Mouse (Mus musculus): ENCODE results near the gene Cnih3. TPM values are rescaled to one million over a fixed set of nuclear protein-coding genes. Genes with fewer than 3 reads are reported as not detected.

Cnih3 gene
- not detected in 2 replicates for total RNA-seq (2014; fragmentation: Nextera tagmentation)
- total RNA-seq (2017) = 0.11 TPM in 1 of 2 replicates, not detected in the other
- not detected in 2 replicates for polyA plus RNA-seq (2012)

GRCm38 (mm10) chr1:181352367-181353199, at the start of gene Cnih3:
Cnih3 (plus strand) TSS chr1:181352628.
- no peak within 1 kb of the TSS for H3K4me3 ChIP-seq (ENCODE audit: low read depth, low read length)
- peaks cover 8% of the 10 kb centered on the region for H3K4me1 ChIP-seq (ENCODE audit: insufficient read depth, low read depth, low read length)
- H3K9me3 ChIP-seq (replicated peaks) = no peaks in the 10 kb centered on the region
- peaks cover 60% of the 10 kb centered on the region for H3K27me3 ChIP-seq (ENCODE audit: insufficient read depth, low read length)
- no peak for TF ChIP-seq TAL1 (conservative IDR thresholded peaks at IDR 0.05; ENCODE audit: low read depth, low read length)
- no peak for TF ChIP-seq POLR2AphosphoS5 (IDR thresholded peaks at IDR 0.05; ENCODE audit: insufficient replicate concordance, low read depth, low read length)
- TF ChIP-seq GATA2 (IDR thresholded peaks at IDR 0.05; ENCODE audit: borderline replicate concordance, low read depth, low read length) = no peak
- no peak for TF ChIP-seq GATA1 (IDR thresholded peaks at IDR 0.05; ENCODE audit: borderline replicate concordance, low read length)
- TF ChIP-seq CTCF (IDR thresholded peaks at IDR 0.05; ENCODE audit: low read depth, low read length) = no peak
- no peak for DNase-seq (ENCODE audit: low spot score)
- H3K36me3 ChIP-seq (replicated peaks) = no peaks in the 10 kb centered on the region
- ATAC-seq (ENCODE audit: extremely low read depth, insufficient number of reproducible peaks, low FRiP score, poor library complexity, severe bottlenecking) = no peak

GRCm38 (mm10) chr1:181307981-181308380, 44.4 kb upstream of the Cnih3 start:
- no peaks in the 10 kb centered on the region for H3K36me3 ChIP-seq (replicated peaks)
- H3K27me3 ChIP-seq (ENCODE audit: insufficient read depth, low read length) = peaks cover 21% of the 10 kb centered on the region
- peaks cover 10% of the 10 kb centered on the region for H3K9me3 ChIP-seq (replicated peaks)
- ATAC-seq (ENCODE audit: extremely low read depth, insufficient number of reproducible peaks, low FRiP score, poor library complexity, severe bottlenecking) (no peak), DNase-seq (ENCODE audit: low spot score) (no peak)
- no peak overlapping the region for H3K4me3 ChIP-seq (ENCODE audit: low read depth, low read length)
- H3K4me1 ChIP-seq (ENCODE audit: insufficient read depth, low read depth, low read length) = peaks cover 26% of the 10 kb centered on the region
- TF ChIP-seq POLR2AphosphoS5 (IDR thresholded peaks at IDR 0.05; ENCODE audit: insufficient replicate concordance, low read depth, low read length) (no peak), GATA1 (IDR thresholded peaks at IDR 0.05; ENCODE audit: borderline replicate concordance, low read length) (no peak), CTCF (IDR thresholded peaks at IDR 0.05; ENCODE audit: low read depth, low read length) (no peak), GATA2 (IDR thresholded peaks at IDR 0.05; ENCODE audit: borderline replicate concordance, low read depth, low read length) (no peak), TAL1 (conservative IDR thresholded peaks at IDR 0.05; ENCODE audit: low read depth, low read length) (no peak)

GRCm38 (mm10) chr1:181310712-181311111, 41.7 kb upstream of the Cnih3 start:
- peaks cover 30% of the 10 kb centered on the region for H3K4me1 ChIP-seq (ENCODE audit: insufficient read depth, low read depth, low read length)
- TF ChIP-seq TAL1 (conservative IDR thresholded peaks at IDR 0.05; ENCODE audit: low read depth, low read length) (peak; percentile 47), GATA1 (IDR thresholded peaks at IDR 0.05; ENCODE audit: borderline replicate concordance, low read length) (no peak)
- H3K9me3 ChIP-seq (replicated peaks) = peaks cover 15% of the 10 kb centered on the region
- H3K4me3 ChIP-seq (ENCODE audit: low read depth, low read length) = no peak overlapping the region
- peaks cover 11% of the 10 kb centered on the region for H3K27me3 ChIP-seq (ENCODE audit: insufficient read depth, low read length)
- H3K36me3 ChIP-seq (replicated peaks) = no peaks in the 10 kb centered on the region
- DNase-seq (ENCODE audit: low spot score) (no peak), ATAC-seq (ENCODE audit: extremely low read depth, insufficient number of reproducible peaks, low FRiP score, poor library complexity, severe bottlenecking) (peak; percentile 85)

- H3K4me3 ChIP-seq (ENCODE audit: low read depth, low read length) = no peak overlapping the region
- TF ChIP-seq GATA2 (IDR thresholded peaks at IDR 0.05; ENCODE audit: borderline replicate concordance, low read depth, low read length) (no peak), TAL1 (conservative IDR thresholded peaks at IDR 0.05; ENCODE audit: low read depth, low read length) (0 out of 2 replicates have a peak, but pooled peaks have one; percentile 10), GATA1 (IDR thresholded peaks at IDR 0.05; ENCODE audit: borderline replicate concordance, low read length) (no peak)
- DNase-seq (ENCODE audit: low spot score) (no peak), ATAC-seq (ENCODE audit: extremely low read depth, insufficient number of reproducible peaks, low FRiP score, poor library complexity, severe bottlenecking) (0 out of 2 replicates have a peak, but pooled peaks have one; percentile 16)
- H3K4me1 ChIP-seq (ENCODE audit: insufficient read depth, low read depth, low read length) = peaks cover 44% of the 10 kb centered on the region
- H3K9me3 ChIP-seq (replicated peaks) = peaks cover 15% of the 10 kb centered on the region
- peaks cover 11% of the 10 kb centered on the region for H3K27me3 ChIP-seq (ENCODE audit: insufficient read depth, low read length)
- H3K36me3 ChIP-seq (replicated peaks) = no peaks in the 10 kb centered on the region
These were observed 40.0 kb upstream of the Cnih3 start for GRCm38 (mm10) chr1:181312115-181313045.

- Histone ChIP-seq H3K36me3 (replicated peaks) (no peaks in the 10 kb centered on the region), H3K4me1 (ENCODE audit: insufficient read depth, low read depth, low read length) (peaks cover 44% of the 10 kb centered on the region), H3K4me3 (ENCODE audit: low read depth, low read length) (no peak overlapping the region; the same call in 1 of the 2 replicates), H3K9me3 (replicated peaks) (peaks cover 15% of the 10 kb centered on the region), H3K27me3 (ENCODE audit: insufficient read depth, low read length) (peaks cover 7% of the 10 kb centered on the region)
- TF ChIP-seq GATA1 (IDR thresholded peaks at IDR 0.05; ENCODE audit: borderline replicate concordance, low read length) (no peak), TAL1 (conservative IDR thresholded peaks at IDR 0.05; ENCODE audit: low read depth, low read length) (no peak), POLR2AphosphoS5 (IDR thresholded peaks at IDR 0.05; ENCODE audit: insufficient replicate concordance, low read depth, low read length) (no peak), CTCF (IDR thresholded peaks at IDR 0.05; ENCODE audit: low read depth, low read length) (no peak), GATA2 (IDR thresholded peaks at IDR 0.05; ENCODE audit: borderline replicate concordance, low read depth, low read length) (no peak)
- no peak for DNase-seq (ENCODE audit: low spot score)
- no peak for ATAC-seq (ENCODE audit: extremely low read depth, insufficient number of reproducible peaks, low FRiP score, poor library complexity, severe bottlenecking)
These were observed 39.4 kb upstream of the Cnih3 start for GRCm38 (mm10) chr1:181313046-181313415.

GRCm38 (mm10) chr1:181314301-181314700, 38.1 kb upstream of the Cnih3 start:
- Histone ChIP-seq H3K36me3 (replicated peaks) (no peaks in the 10 kb centered on the region), H3K4me1 (ENCODE audit: insufficient read depth, low read depth, low read length) (peaks cover 47% of the 10 kb centered on the region), H3K4me3 (ENCODE audit: low read depth, low read length) (no peak overlapping the region), H3K27me3 (ENCODE audit: insufficient read depth, low read length) (no peaks in the 10 kb centered on the region), H3K9me3 (replicated peaks) (peaks cover 12% of the 10 kb centered on the region)
- DNase-seq (ENCODE audit: low spot score) (no peak), ATAC-seq (ENCODE audit: extremely low read depth, insufficient number of reproducible peaks, low FRiP score, poor library complexity, severe bottlenecking) (no peak)
- no peak for TF ChIP-seq CTCF (IDR thresholded peaks at IDR 0.05; ENCODE audit: low read depth, low read length)
- no peak for TF ChIP-seq GATA2 (IDR thresholded peaks at IDR 0.05; ENCODE audit: borderline replicate concordance, low read depth, low read length)
- no peak for TF ChIP-seq TAL1 (conservative IDR thresholded peaks at IDR 0.05; ENCODE audit: low read depth, low read length)
- no peak for TF ChIP-seq GATA1 (IDR thresholded peaks at IDR 0.05; ENCODE audit: borderline replicate concordance, low read length)
- TF ChIP-seq POLR2AphosphoS5 (IDR thresholded peaks at IDR 0.05; ENCODE audit: insufficient replicate concordance, low read depth, low read length) = no peak

Data from G1E (cell line).